Mouse (Mus musculus) liver, postnatal 0 days (tissue): ENCODE measurements around the gene Dnajb13.

Source experiments
- CTCF ChIP-seq: sonication (generic); IDR thresholded peaks from 2 replicates; pipeline ENCODE4 v1.5.1; 2016; ENCODE audit warnings: antibody characterized with exemption, low read depth
- EP300 ChIP-seq: IDR thresholded peaks from 2 replicates; pipeline ENCODE4 v1.6.1; 2016; ENCODE audit warnings: antibody characterized with exemption, low read depth, mild to moderate bottlenecking

DNA sequence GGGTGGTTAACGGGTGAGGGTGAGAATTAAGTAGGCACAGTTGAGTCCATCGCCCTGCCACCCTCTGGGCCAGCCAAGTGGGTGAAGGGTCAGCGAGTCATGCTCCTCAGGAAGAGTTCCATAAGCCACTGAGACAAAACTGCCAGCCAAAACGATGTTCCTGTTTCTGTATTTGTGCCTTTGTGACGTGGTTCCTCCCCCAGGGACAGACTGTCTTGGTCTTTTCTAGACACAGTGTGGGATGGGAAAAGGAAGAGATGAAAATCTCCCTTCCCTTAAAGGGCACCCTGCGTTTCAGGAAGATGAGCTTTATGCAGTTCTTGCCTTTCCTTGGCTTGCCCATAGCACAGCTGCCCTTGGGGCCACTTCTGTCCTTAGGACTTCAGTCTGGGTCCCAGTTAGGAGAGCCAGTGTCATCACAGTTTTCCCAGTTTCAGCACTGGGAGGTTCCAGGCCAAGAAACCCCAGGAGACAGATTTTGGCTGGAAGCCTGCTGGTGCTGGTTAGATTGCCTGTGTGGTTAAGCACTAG is 53.1 kb downstream of the Dnajb13 start:
- TF ChIP-seq CTCF (no peak), EP300 (peak; percentile 85)
